Mouse (Mus musculus) liver, adult 2 months (tissue): ENCODE measurements around the gene Pygl.

Source experiments
- CTCF ChIP-seq: fragments of 200-500 bp; IDR thresholded peaks from 2 replicates; pipeline ENCODE4 v1.5.1; 2011; ENCODE audit warnings: low read depth, low read length, control low read depth
- POLR2A ChIP-seq: fragments of 200-500 bp; IDR thresholded peaks from 2 replicates; pipeline ENCODE4 v1.6.1; 2011; ENCODE audit warnings: low read length, control low read depth; ENCODE audit not compliant: insufficient read depth; ENCODE audit errors: extremely low read depth

DNA sequence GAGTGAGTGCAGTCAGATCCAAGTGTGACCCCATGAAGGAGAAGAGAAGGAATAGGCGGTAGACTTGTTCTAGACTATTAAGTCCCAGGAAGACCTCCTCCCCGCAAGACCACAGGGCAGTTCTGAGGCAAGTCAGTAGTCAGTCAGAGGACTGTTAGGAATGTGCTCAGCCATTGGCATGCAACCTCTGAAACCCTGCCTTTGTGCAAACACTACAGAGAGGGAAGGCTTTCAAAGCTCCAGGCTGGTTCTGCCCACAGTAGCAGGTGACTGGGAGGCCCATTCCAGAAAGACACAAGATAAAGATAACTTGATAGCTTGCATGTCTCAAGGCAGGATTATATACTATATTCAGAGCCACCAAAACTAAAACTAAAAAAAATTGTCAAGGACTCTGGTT is at the start of gene Pygl:
- no peak for TF ChIP-seq CTCF
- TF ChIP-seq POLR2A = no peak
